Mouse (Mus musculus) hindbrain, embryonic 15.5 days (tissue): ENCODE measurements around the gene Fam25c. TPM values are rescaled to one million over a fixed set of nuclear protein-coding genes. Genes with fewer than 3 reads are reported as not detected.

Source experiments
- ATAC-seq: fragments of 200-750 bp; cut with Nextera tagmentation; 2 replicates; pipeline ENCODE4 v1.8.0; 2017; ENCODE audit warnings: low read depth, moderate number of reproducible peaks, moderate TSS enrichment; ENCODE audit not compliant: low FRiP score
- H3K27ac ChIP-seq: fragments of 300-500 bp; sonication (generic); replicated peaks from 2 replicates; pipeline ENCODE4 v1.5.1; 2015; ENCODE audit warnings: mild to moderate bottlenecking, inconsistent platforms
- H3K27me3 ChIP-seq: fragments of 300-500 bp; sonication (generic); 2 replicates; pipeline ENCODE4 v1.6.1; 2015; ENCODE audit warnings: control low read depth, inconsistent platforms
- H3K36me3 ChIP-seq: fragments of 300-500 bp; sonication (generic); 2 replicates; pipeline ENCODE4 v1.6.1; 2015; ENCODE audit warnings: control low read depth, inconsistent platforms
- H3K4me1 ChIP-seq: fragments of 300-500 bp; sonication (generic); replicated peaks from 2 replicates; pipeline ENCODE4 v1.6.1; 2015; ENCODE audit warnings: control low read depth, inconsistent platforms
- H3K4me2 ChIP-seq: fragments of 300-500 bp; sonication (generic); 2 replicates; pipeline ENCODE4 v1.6.1; 2015; ENCODE audit warnings: moderate library complexity, mild to moderate bottlenecking, inconsistent platforms
- H3K4me3 ChIP-seq: fragments of 300-500 bp; sonication (generic); 2 replicates; pipeline ENCODE4 v1.5.1; 2015; ENCODE audit warnings: mild to moderate bottlenecking, inconsistent platforms
- H3K9ac ChIP-seq: fragments of 300-500 bp; sonication (generic); 2 replicates; pipeline ENCODE4 v1.6.1; 2015; ENCODE audit warnings: inconsistent platforms
- H3K9me3 ChIP-seq: fragments of 300-500 bp; sonication (generic); 2 replicates; pipeline ENCODE4 v1.6.1; 2016; ENCODE audit warnings: control low read depth, inconsistent platforms
- WGBS: fragments of 180-500 bp; shearing (Covaris S2); methylation state at CpG from one replicate; pipeline ENCODE4 v1.1.7; 2015; 5-methylcytosine and 5-hydroxymethylcytosine counted together
- polyA plus RNA-seq: library from polyadenylated mRNA; unstranded; fragments of >200 nt; fragmentation: Nextera tagmentation; extraction: Ambion mirVana; gene quantifications from 2 replicates; pipeline ENCODE4 v1.2.1, GENCODE M21; 2015

Gene Fam25c
- polyA plus RNA-seq, 1 experiment from 2014 or later = not detected

DNA sequence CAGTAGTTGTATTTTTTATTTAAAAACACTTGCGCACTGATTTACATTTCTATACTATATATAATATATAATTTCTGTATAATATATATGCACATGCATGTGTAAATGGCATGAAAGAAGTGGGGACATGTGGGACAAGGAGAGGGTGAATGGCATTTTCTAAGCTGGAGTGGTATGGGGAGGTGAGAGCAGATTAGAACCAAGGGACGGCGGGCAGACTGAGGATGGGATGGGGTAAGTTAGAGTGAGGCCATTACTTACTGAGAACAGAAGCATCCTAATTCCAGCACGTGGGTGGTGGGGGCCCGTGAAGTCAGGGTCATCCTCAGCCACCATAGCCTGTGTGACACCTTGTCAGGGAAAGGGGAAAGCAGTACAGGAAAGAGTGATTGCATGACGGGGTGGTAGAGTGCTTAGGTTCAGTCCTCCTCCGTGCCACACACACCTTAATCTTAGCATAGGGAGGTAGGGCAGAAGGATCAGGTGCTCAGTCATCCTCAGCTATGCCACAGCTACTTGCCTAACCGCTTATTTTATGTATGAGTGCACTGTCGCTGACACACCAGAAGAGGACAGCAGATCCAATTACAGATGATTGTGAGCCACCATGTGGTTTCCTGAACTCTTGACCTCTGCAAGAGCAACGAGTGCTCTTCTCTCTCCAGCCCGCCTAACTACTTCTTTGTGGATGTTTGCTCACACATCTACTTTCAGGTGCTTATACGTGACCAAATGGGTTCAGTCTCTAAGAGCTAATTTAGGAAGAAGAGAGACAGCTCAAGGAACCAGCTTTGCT lies 9.3 kb downstream of the Fam25c start:
- H3K36me3 ChIP-seq = peaks cover 25% of the 10 kb centered on the region
- no peak overlapping the region for H3K4me2 ChIP-seq
- no peak overlapping the region for H3K9ac ChIP-seq
- no peak overlapping the region for H3K4me3 ChIP-seq
- no peak overlapping the region for H3K27ac ChIP-seq
- 70% methylated on average over 12 of the region's 12 CpGs for WGBS
- H3K27me3 ChIP-seq = no peaks in the 10 kb centered on the region
- ATAC-seq = peak; percentile 62
- no peaks in the 10 kb centered on the region for H3K4me1 ChIP-seq
- no peaks in the 10 kb centered on the region for H3K9me3 ChIP-seq

DNA sequence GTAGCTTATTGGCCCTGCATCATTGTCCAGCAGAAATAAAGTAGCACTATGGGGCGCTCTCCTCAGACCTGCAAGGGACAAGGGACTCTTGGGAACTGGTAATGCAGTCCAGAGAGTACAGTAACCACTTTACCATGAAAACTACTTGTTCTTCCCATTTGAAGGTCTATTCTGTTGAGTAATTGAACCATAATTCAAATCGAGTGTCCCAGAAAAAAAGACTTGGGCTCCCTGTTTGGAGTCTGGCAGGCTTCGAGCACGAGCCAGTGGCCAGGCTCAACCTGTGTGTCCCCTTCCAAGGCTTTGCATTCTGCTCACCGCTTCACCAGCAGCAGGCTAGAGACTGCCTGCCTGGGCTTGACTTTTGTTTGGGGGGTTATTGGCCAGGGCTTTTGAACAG lies 10.9 kb downstream of the Fam25c start:
- 72% methylated on average over 5 of the region's 5 CpGs for WGBS
- H3K4me3 ChIP-seq = no peak overlapping the region
- H3K4me1 ChIP-seq = no peaks in the 10 kb centered on the region
- H3K36me3 ChIP-seq = peaks cover 37% of the 10 kb centered on the region
- H3K9me3 ChIP-seq = no peaks in the 10 kb centered on the region
- no peak for ATAC-seq
- no peak overlapping the region for H3K4me2 ChIP-seq
- no peak overlapping the region for H3K9ac ChIP-seq
- H3K27me3 ChIP-seq = no peaks in the 10 kb centered on the region
- no peak overlapping the region for H3K27ac ChIP-seq

DNA sequence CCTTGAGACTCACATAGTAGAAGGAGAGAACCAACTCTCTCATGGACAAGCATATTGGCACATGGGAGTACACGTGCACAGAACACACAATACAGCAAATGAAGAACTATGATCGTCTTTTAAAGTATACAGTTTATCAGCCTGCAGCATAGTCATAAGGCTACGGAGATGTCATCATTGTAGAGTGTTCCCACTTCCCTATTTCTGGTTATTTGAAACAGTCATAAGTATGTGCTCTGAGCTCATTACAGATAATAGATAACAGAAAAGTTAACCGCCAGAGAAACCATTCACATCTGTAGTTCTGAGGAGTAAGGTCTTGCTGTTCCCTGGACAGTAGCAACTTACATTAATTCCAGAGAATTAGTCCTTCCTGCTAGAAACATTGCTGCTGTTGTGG lies 12.2 kb downstream of the Fam25c start:
- Histone ChIP-seq H3K4me1 (no peaks in the 10 kb centered on the region), H3K27me3 (no peaks in the 10 kb centered on the region), H3K9me3 (no peaks in the 10 kb centered on the region), H3K9ac (no peak overlapping the region), H3K4me3 (no peak overlapping the region), H3K36me3 (peaks cover 49% of the 10 kb centered on the region), H3K27ac (no peak overlapping the region), H3K4me2 (no peak overlapping the region)
- 94% methylated on average over 4 of the region's 4 CpGs for WGBS
- ATAC-seq = no peak

- Histone ChIP-seq H3K4me2 (no peak overlapping the region), H3K9ac (no peak overlapping the region), H3K4me1 (no peaks in the 10 kb centered on the region), H3K27ac (no peak overlapping the region), H3K9me3 (no peaks in the 10 kb centered on the region), H3K4me3 (no peak overlapping the region), H3K27me3 (no peaks in the 10 kb centered on the region), H3K36me3 (peaks cover 60% of the 10 kb centered on the region)
- no peak for ATAC-seq
- 86% methylated on average over 4 of the region's 4 CpGs for WGBS
Measured at GRCm38 (mm10) chr14:34341993-34342392, 13.2 kb downstream of the Fam25c start.

DNA sequence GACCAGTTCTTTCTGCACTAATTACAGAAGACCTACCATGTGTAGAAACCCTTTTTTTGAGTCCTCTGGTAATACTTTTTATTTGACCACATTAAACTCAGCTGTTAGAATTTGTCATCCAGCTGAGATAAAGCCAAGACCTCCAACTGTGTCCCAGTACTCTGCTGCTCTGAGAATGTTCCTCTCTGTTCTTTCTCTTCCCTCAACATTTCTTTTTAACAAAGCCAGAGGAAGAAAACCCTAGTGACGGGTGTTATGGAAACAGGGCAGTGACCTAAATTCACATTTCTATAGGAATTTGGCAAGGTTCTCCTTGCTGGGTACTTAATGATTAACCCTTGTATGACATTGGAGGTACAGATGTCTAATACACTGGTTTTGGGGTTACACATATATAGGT lies 15.8 kb downstream of the Fam25c start:
- WGBS = 49% methylated on average over 1 of the region's 1 CpGs
- ATAC-seq = peak; percentile 65; the same call in 1 of the 2 replicates
- H3K4me1 ChIP-seq = no peaks in the 10 kb centered on the region

GRCm38 (mm10) chr14:34332476-34332875 lies 22.8 kb downstream of the Fam25c start:
- Histone ChIP-seq H3K36me3 (peaks cover 63% of the 10 kb centered on the region), H3K9me3 (no peaks in the 10 kb centered on the region), H3K27me3 (no peaks in the 10 kb centered on the region), H3K27ac (peak overlapping the region; percentile 63), H3K4me3 (no peak overlapping the region), H3K4me2 (no peak overlapping the region), H3K9ac (no peak overlapping the region), H3K4me1 (no peaks in the 10 kb centered on the region)
- 82% methylated on average over 5 of the region's 5 CpGs for WGBS
- ATAC-seq = peak; percentile 83

More for the DNA sequence above, 15.8 kb downstream of the Fam25c start:
- Histone ChIP-seq H3K27ac (peak overlapping the region; percentile 38; the same call in 1 of the 2 replicates), H3K36me3 (peaks cover 85% of the 10 kb centered on the region), H3K27me3 (no peaks in the 10 kb centered on the region), H3K9me3 (no peaks in the 10 kb centered on the region), H3K4me2 (no peak overlapping the region), H3K9ac (no peak overlapping the region), H3K4me3 (no peak overlapping the region)

DNA sequence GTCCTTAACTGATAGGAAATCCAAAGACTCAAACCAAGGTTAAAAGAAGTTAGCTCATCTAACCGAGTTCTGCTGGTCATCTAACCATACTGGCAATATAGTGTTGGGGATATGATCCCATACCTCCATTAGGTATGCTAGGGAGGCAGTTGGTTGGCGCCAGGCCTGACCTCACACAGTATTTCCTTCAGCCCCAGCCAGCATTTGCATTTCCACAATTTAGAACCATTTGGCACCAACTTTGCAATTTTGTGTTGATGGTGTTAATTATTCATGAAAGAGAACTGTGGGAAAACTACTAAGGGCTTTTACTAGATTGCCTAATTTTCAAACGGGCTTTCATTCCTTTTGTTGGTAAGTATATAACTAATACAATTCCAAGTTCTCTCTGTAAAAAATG lies 23.3 kb downstream of the Fam25c start:
- Histone ChIP-seq H3K36me3 (peaks cover 57% of the 10 kb centered on the region), H3K9ac (no peak overlapping the region), H3K4me3 (no peak overlapping the region), H3K9me3 (no peaks in the 10 kb centered on the region), H3K27ac (peak overlapping the region; percentile 71), H3K27me3 (no peaks in the 10 kb centered on the region), H3K4me1 (no peaks in the 10 kb centered on the region), H3K4me2 (no peak overlapping the region)
- 70% methylated on average over 3 of the region's 3 CpGs for WGBS
- ATAC-seq = no peak

DNA sequence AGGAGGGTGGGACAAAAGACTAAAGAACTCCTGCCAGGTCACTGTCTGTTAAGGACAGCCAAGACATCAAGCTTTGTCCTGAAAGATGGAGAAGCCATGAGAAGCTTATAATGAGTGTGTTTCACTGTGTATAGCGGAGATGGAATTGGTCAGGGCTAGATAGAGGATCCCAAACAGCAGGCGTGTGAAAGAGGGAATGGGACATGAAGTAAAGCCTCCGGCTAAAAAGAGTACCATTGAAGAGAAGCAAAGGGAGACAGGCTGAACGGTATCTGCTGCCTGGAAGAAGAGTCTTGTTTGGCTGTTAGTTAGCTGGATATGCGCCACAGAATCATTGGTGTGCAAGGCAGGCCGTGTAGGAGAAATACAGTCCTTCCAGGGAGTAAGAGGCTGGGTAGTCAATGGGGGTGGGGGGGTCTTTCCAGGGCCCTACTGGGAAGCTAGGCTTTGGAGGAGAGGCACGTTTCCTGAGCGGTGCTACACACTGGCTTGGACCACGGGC lies 24.5 kb downstream of the Fam25c start:
- H3K9ac ChIP-seq = no peak overlapping the region
- no peaks in the 10 kb centered on the region for H3K4me1 ChIP-seq
- 76% methylated on average over 9 of the region's 9 CpGs for WGBS
- peak overlapping the region; percentile 66 for H3K27ac ChIP-seq
- no peaks in the 10 kb centered on the region for H3K27me3 ChIP-seq
- peaks cover 55% of the 10 kb centered on the region for H3K36me3 ChIP-seq
- peak; percentile 90 for ATAC-seq
- no peaks in the 10 kb centered on the region for H3K9me3 ChIP-seq
- no peak overlapping the region for H3K4me2 ChIP-seq
- H3K4me3 ChIP-seq = no peak overlapping the region

DNA sequence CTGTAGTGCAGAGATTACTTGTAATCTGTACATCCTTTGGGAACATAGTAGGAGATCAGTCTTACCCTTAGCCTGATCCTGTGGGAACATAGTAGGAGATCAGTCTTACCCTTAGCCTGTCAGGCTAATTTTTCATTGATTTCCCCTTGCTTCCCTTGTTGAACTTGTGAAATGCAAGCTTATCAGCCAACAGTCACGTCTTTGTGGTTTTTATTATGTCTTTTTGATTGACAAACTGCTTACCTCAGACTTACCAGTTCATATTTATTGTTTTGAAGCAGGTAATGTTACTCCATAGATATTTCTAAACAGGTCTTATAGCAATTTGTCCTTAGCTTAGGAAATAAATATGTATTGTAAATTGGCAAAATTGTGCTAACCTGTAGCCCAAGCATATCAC lies 27.6 kb downstream of the Fam25c start:
- 82% methylated on average over 1 of the region's 1 CpGs for WGBS

GRCm38 (mm10) chr14:34326606-34327005 lies 28.6 kb downstream of the Fam25c start:
- Histone ChIP-seq H3K27ac (no peak overlapping the region), H3K4me2 (no peak overlapping the region), H3K27me3 (no peaks in the 10 kb centered on the region), H3K4me1 (no peaks in the 10 kb centered on the region), H3K9me3 (no peaks in the 10 kb centered on the region), H3K36me3 (peaks cover 51% of the 10 kb centered on the region), H3K4me3 (no peak overlapping the region), H3K9ac (no peak overlapping the region)
- WGBS = 97% methylated on average over 3 of the region's 3 CpGs
- ATAC-seq = no peak

More for the DNA sequence above, 27.6 kb downstream of the Fam25c start:
- Histone ChIP-seq H3K4me1 (no peaks in the 10 kb centered on the region), H3K9ac (no peak overlapping the region), H3K36me3 (peaks cover 52% of the 10 kb centered on the region), H3K27me3 (no peaks in the 10 kb centered on the region), H3K9me3 (no peaks in the 10 kb centered on the region), H3K4me3 (no peak overlapping the region), H3K27ac (no peak overlapping the region), H3K4me2 (no peak overlapping the region)
- ATAC-seq = no peak

- Histone ChIP-seq H3K4me3 (no peak overlapping the region), H3K36me3 (peaks cover 55% of the 10 kb centered on the region), H3K4me2 (no peak overlapping the region), H3K27ac (no peak overlapping the region), H3K4me1 (no peaks in the 10 kb centered on the region), H3K9me3 (no peaks in the 10 kb centered on the region), H3K9ac (no peak overlapping the region), H3K27me3 (no peaks in the 10 kb centered on the region)
- ATAC-seq = no peak
- 96% methylated on average over 5 of the region's 5 CpGs for WGBS
Measured at GRCm38 (mm10) chr14:34323576-34324085, 31.6 kb downstream of the Fam25c start.

GRCm38 (mm10) chr14:34318113-34318512 lies 37.1 kb downstream of the Fam25c start:
- Histone ChIP-seq H3K27ac (no peak overlapping the region), H3K36me3 (peaks cover 26% of the 10 kb centered on the region), H3K27me3 (no peaks in the 10 kb centered on the region), H3K4me3 (no peak overlapping the region), H3K9me3 (no peaks in the 10 kb centered on the region), H3K4me1 (peaks cover 22% of the 10 kb centered on the region), H3K4me2 (no peak overlapping the region), H3K9ac (no peak overlapping the region)
- no peak for ATAC-seq
